Mouse (Mus musculus) frontal cortex, postnatal 14 days (tissue): Measurements from ENCODE around the gene Ergic2.
A peak's percentile ranks its signal among the peaks of the same experiment; 100 is the strongest.
"Not testable (repeated sequence)": the region's sequence is repeated elsewhere in the genome, so short reads cannot be mapped to it uniquely, and the experiment has no call there.

Experiments
- DNase-seq, 2 experiments: peaks; one replicate each; pipeline ENCODE4 v3.0.0; 2022; ENCODE audit warnings: low spot score in 2 of 2

The Ergic2 gene

GRCm38 (mm10) chr6:148211391-148211876 is 740 bp downstream of the Ergic2 start:
- DNase-seq, result peak in 1 of 2 experiments; percentile 15

- no peak for DNase-seq
Observed at GRCm38 (mm10) chr6:148207522-148207921, 4.7 kb downstream of the Ergic2 start.

GRCm38 (mm10) chr6:148205134-148205533 is 7.0 kb downstream of the Ergic2 start:
- DNase-seq, result no peak

- DNase-seq, result no peak
Observed at GRCm38 (mm10) chr6:148199729-148200128, 12.4 kb downstream of the Ergic2 start.

GRCm38 (mm10) chr6:148199177-148199576 is 13.0 kb downstream of the Ergic2 start:
- no peak for DNase-seq

GRCm38 (mm10) chr6:148193972-148194701 is 18.0 kb downstream of the Ergic2 start:
- no peak for DNase-seq

GRCm38 (mm10) chr6:148185694-148186093 is 26.5 kb downstream of the Ergic2 start:
- no peak for DNase-seq

GRCm38 (mm10) chr6:148172904-148173303 is 39.3 kb downstream of the Ergic2 start:
- DNase-seq, result no peak

- DNase-seq, result not testable (repeated sequence)
Observed at GRCm38 (mm10) chr6:148152305-148152704, 59.9 kb downstream of the Ergic2 start.

- no peak for DNase-seq
Observed at GRCm38 (mm10) chr6:148142421-148142820, 69.8 kb downstream of the Ergic2 start.

GRCm38 (mm10) chr6:148141874-148142273 is 70.3 kb downstream of the Ergic2 start:
- DNase-seq, result no peak

GRCm38 (mm10) chr6:148139288-148139995 is 72.7 kb downstream of the Ergic2 start:
- no peak for DNase-seq

GRCm38 (mm10) chr6:148135769-148136382 is 76.3 kb downstream of the Ergic2 start:
- DNase-seq, result peak; percentile 61 to 77

GRCm38 (mm10) chr6:148133536-148133935 is 78.6 kb downstream of the Ergic2 start:
- DNase-seq, result no peak

- DNase-seq, result no peak
Observed at GRCm38 (mm10) chr6:148132314-148132713, 79.9 kb downstream of the Ergic2 start.
